Mouse (Mus musculus) E14TG2a.4 (cell line): ENCODE results near the gene Olfr66.

Experiments used
- CTCF ChIP-seq: conservative IDR thresholded peaks from 2 replicates; pipeline ENCODE4 v1.5.1; 2014; ENCODE audit warnings: low read length
- POU5F1 ChIP-seq: IDR thresholded peaks from 2 replicates; pipeline ENCODE4 v1.6.1; 2014; ENCODE audit warnings: low read length, borderline replicate concordance

DNA sequence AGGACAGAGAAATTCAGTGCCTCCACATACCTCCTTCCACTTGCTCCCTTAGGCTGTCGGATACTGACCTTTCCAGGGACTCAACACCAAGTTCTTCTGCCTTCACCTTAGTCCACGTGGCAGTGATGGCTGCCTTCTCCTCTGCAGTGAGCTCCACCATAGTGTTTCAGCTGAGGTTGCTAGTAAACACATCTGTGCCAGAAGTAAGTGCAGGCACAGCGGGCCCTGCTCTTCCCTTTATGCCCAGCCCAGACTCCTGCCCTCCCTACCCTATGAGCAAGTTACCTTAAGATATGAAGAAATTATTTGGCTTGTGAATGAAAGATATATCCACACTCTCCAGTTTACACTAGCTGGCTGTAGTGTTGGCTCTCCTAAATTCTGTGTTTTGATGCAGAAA, 45.8 kb downstream of the Olfr66 start, which contains the start of gene Hbb-bh2:
- TF ChIP-seq CTCF (no peak), POU5F1 (no peak)
